Mouse (Mus musculus): ENCODE data around the gene Gucy2d. TPM values are rescaled to one million over a fixed set of nuclear protein-coding genes. Genes with fewer than 3 reads are reported as not detected.
A peak's percentile ranks its signal among the peaks of the same experiment; 100 is the strongest.

Gene Gucy2d
- polyA plus RNA-seq, 1 experiment from 2014 or later: not detected

GRCm38 (mm10) chr7:98418031-98418805 is 22.0 kb upstream of the Gucy2d start:
- no peak for ATAC-seq (ENCODE audit: low read depth)
- no peak overlapping the region for H3K27ac ChIP-seq
- H3K27me3 ChIP-seq: no peaks in the 10 kb centered on the region
- no peaks in the 10 kb centered on the region for H3K9me3 ChIP-seq (replicated peaks)
- H3K4me2 ChIP-seq: no peak overlapping the region
- H3K4me1 ChIP-seq (replicated peaks): peaks cover 8% of the 10 kb centered on the region
- WGBS (ENCODE audit: insufficient replicate concordance): 66% methylated on average over 17 of the region's 17 CpGs
- no peak overlapping the region for H3K9ac ChIP-seq
- H3K36me3 ChIP-seq: no peaks in the 10 kb centered on the region
- no peak overlapping the region for H3K4me3 ChIP-seq (replicated peaks)
- no peak for DNase-seq

GRCm38 (mm10) chr7:98419366-98419765 is 20.9 kb upstream of the Gucy2d start:
- Histone ChIP-seq H3K27me3 (no peaks in the 10 kb centered on the region), H3K36me3 (no peaks in the 10 kb centered on the region), H3K9me3 (replicated peaks) (no peaks in the 10 kb centered on the region), H3K4me2 (no peak overlapping the region), H3K27ac (no peak overlapping the region), H3K4me3 (replicated peaks) (no peak overlapping the region), H3K9ac (no peak overlapping the region), H3K4me1 (replicated peaks) (peaks cover 8% of the 10 kb centered on the region)
- ATAC-seq (ENCODE audit: low read depth) (no peak), DNase-seq (no peak)
- WGBS (ENCODE audit: insufficient replicate concordance): 67% methylated on average over 5 of the region's 5 CpGs

- H3K4me1 ChIP-seq (replicated peaks): no peaks in the 10 kb centered on the region
- H3K9me3 ChIP-seq (replicated peaks): no peaks in the 10 kb centered on the region
- 61% methylated on average over 11 of the region's 11 CpGs for WGBS (ENCODE audit: insufficient replicate concordance)
- DNase-seq (peak; percentile 13), ATAC-seq (ENCODE audit: low read depth) (no peak)
- no peak overlapping the region for H3K27ac ChIP-seq
- H3K4me2 ChIP-seq: no peak overlapping the region
- H3K4me3 ChIP-seq (replicated peaks): no peak overlapping the region
- no peaks in the 10 kb centered on the region for H3K27me3 ChIP-seq
- no peaks in the 10 kb centered on the region for H3K36me3 ChIP-seq
- no peak overlapping the region for H3K9ac ChIP-seq
Observed at GRCm38 (mm10) chr7:98423546-98423945, 16.7 kb upstream of the Gucy2d start.

DNA sequence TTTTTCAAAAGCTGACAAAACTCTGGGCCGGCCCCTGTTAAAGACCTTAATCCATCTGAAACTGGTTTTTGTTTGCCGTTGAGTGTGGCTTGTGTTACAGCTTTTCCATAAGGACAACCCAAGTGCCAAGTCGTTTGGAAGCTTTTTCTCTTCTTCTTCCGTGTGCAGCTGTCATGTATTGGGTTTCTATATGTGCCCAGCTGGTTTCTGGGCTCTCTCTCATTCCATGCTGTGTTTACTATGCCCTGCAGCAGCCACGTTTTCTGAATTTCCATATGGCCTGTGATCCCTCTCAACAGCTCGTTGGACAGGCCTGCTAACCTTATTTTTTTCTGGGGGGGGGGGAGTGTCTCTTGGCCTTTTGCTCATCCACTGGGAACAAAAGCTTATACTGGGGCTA is 15.8 kb upstream of the Gucy2d start:
- DNase-seq (no peak), ATAC-seq (ENCODE audit: low read depth) (no peak)
- no peaks in the 10 kb centered on the region for H3K36me3 ChIP-seq
- H3K9ac ChIP-seq: no peak overlapping the region
- H3K4me3 ChIP-seq (replicated peaks): no peak overlapping the region
- H3K4me2 ChIP-seq: no peak overlapping the region
- no peak overlapping the region for H3K27ac ChIP-seq
- no peaks in the 10 kb centered on the region for H3K4me1 ChIP-seq (replicated peaks)
- 64% methylated on average over 6 of the region's 6 CpGs for whole genome bisulfite sequencing (ENCODE audit: insufficient replicate concordance)
- H3K9me3 ChIP-seq (replicated peaks): no peaks in the 10 kb centered on the region
- no peaks in the 10 kb centered on the region for H3K27me3 ChIP-seq

- Histone ChIP-seq H3K36me3 (no peaks in the 10 kb centered on the region), H3K4me2 (no peak overlapping the region), H3K9ac (no peak overlapping the region), H3K27ac (no peak overlapping the region), H3K4me3 (replicated peaks) (no peak overlapping the region), H3K9me3 (replicated peaks) (no peaks in the 10 kb centered on the region), H3K27me3 (no peaks in the 10 kb centered on the region), H3K4me1 (replicated peaks) (no peaks in the 10 kb centered on the region)
- WGBS (ENCODE audit: insufficient replicate concordance): 77% methylated on average over 3 of the region's 3 CpGs
- ATAC-seq (ENCODE audit: low read depth) (no peak), DNase-seq (no peak)
Observed at GRCm38 (mm10) chr7:98425551-98425950, 14.7 kb upstream of the Gucy2d start.

GRCm38 (mm10) chr7:98426641-98427040 is 13.6 kb upstream of the Gucy2d start:
- Histone ChIP-seq H3K4me3 (replicated peaks) (no peak overlapping the region), H3K4me2 (no peak overlapping the region), H3K4me1 (replicated peaks) (no peaks in the 10 kb centered on the region), H3K27me3 (no peaks in the 10 kb centered on the region), H3K36me3 (no peaks in the 10 kb centered on the region), H3K27ac (no peak overlapping the region), H3K9me3 (replicated peaks) (no peaks in the 10 kb centered on the region), H3K9ac (no peak overlapping the region)
- WGBS (ENCODE audit: insufficient replicate concordance): 63% methylated on average over 5 of the region's 5 CpGs
- DNase-seq (no peak), ATAC-seq (ENCODE audit: low read depth) (no peak)

DNA sequence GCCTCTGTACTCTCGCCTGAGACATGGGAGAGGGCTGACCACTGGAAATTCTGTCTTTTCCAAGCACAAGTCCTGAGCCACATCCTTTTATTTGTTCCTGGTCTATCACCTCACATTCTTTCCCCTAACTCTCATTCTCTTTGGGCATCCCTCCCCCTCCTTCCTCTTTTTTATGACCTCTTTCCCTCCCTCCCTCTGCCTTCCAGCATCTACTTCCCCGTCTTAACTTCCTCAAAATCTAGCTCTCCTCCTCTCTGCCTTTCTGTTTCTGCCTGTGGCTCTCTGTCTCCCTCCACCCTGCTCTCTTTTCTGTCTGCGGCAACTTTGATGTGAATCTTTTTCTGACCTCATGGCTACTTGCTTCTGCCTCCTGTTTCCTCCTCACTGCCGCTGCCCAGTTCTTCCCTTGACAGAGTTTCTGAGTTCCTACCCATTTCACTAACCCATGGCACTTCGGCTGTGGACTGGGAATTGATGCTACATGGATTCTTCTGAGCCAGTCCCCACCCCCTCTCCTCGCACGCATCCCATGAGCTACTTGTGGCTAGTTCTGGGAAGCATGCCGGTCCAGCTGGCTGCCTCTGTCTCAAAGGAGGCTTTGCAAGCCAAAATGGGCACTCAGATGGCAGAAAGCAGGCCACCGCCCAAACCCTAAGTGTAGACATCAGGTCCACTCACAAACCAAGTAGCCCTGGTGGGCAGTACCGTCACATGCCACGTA is 12.9 kb upstream of the Gucy2d start:
- no peak for DNase-seq
- no peak for ATAC-seq (ENCODE audit: low read depth)

GRCm38 (mm10) chr7:98429579-98429978 is 10.6 kb upstream of the Gucy2d start:
- no peak for DNase-seq
- ATAC-seq (ENCODE audit: low read depth): no peak
- no peaks in the 10 kb centered on the region for H3K36me3 ChIP-seq
- H3K27me3 ChIP-seq: no peaks in the 10 kb centered on the region
- no peak overlapping the region for H3K4me3 ChIP-seq (replicated peaks)
- no peak overlapping the region for H3K9ac ChIP-seq
- H3K4me2 ChIP-seq: no peak overlapping the region
- 0 out of 2 replicates have a peak, but pooled peaks cover 3% of the 10 kb centered on the region for H3K4me1 ChIP-seq (replicated peaks)
- H3K9me3 ChIP-seq (replicated peaks): no peaks in the 10 kb centered on the region
- H3K27ac ChIP-seq: no peak overlapping the region
- WGBS (ENCODE audit: insufficient replicate concordance): 68% methylated on average over 3 of the region's 3 CpGs

More for the DNA sequence above, 12.9 kb upstream of the Gucy2d start:
- Histone ChIP-seq H3K27ac (no peak overlapping the region), H3K36me3 (no peaks in the 10 kb centered on the region), H3K4me3 (replicated peaks) (no peak overlapping the region), H3K9ac (no peak overlapping the region), H3K4me1 (replicated peaks) (no peaks in the 10 kb centered on the region), H3K4me2 (no peak overlapping the region), H3K27me3 (no peaks in the 10 kb centered on the region), H3K9me3 (replicated peaks) (no peaks in the 10 kb centered on the region)
- WGBS (ENCODE audit: insufficient replicate concordance): 37% methylated on average over 11 of the region's 11 CpGs

GRCm38 (mm10) chr7:98430785-98431184 is 9.4 kb upstream of the Gucy2d start:
- 44% methylated on average over 3 of the region's 3 CpGs for WGBS (ENCODE audit: insufficient replicate concordance)
- H3K4me1 ChIP-seq (replicated peaks): 0 out of 2 replicates have a peak, but pooled peaks cover 3% of the 10 kb centered on the region
- ATAC-seq (ENCODE audit: low read depth): no peak

GRCm38 (mm10) chr7:98437629-98438028 is 2.6 kb upstream of the Gucy2d start:
- ATAC-seq (ENCODE audit: low read depth) (no peak), DNase-seq (no peak)
- Histone ChIP-seq H3K9me3 (replicated peaks) (no peaks in the 10 kb centered on the region), H3K9ac (no peak overlapping the region), H3K4me1 (replicated peaks) (0 out of 2 replicates have a peak, but pooled peaks cover 3% of the 10 kb centered on the region), H3K36me3 (no peaks in the 10 kb centered on the region), H3K4me3 (replicated peaks) (no peak overlapping the region), H3K27ac (no peak overlapping the region), H3K27me3 (no peaks in the 10 kb centered on the region), H3K4me2 (no peak overlapping the region)
- WGBS (ENCODE audit: insufficient replicate concordance): 32% methylated on average over 9 of the region's 9 CpGs

More at GRCm38 (mm10) chr7:98430785-98431184, 9.4 kb upstream of the Gucy2d start:
- no peak overlapping the region for H3K27ac ChIP-seq
- no peak overlapping the region for H3K4me3 ChIP-seq (replicated peaks)
- DNase-seq: no peak
- H3K27me3 ChIP-seq: no peaks in the 10 kb centered on the region
- H3K36me3 ChIP-seq: no peaks in the 10 kb centered on the region
- H3K9me3 ChIP-seq (replicated peaks): no peaks in the 10 kb centered on the region
- no peak overlapping the region for H3K9ac ChIP-seq
- no peak overlapping the region for H3K4me2 ChIP-seq

- ATAC-seq (ENCODE audit: low read depth): no peak
- WGBS (ENCODE audit: insufficient replicate concordance): 54% methylated on average over 3 of the region's 3 CpGs
Observed at GRCm38 (mm10) chr7:98446873-98447272, 6.7 kb downstream of the Gucy2d start.

More at GRCm38 (mm10) chr7:98446873-98447272, 6.7 kb downstream of the Gucy2d start:
- Histone ChIP-seq H3K27ac (no peak overlapping the region), H3K4me3 (replicated peaks) (no peak overlapping the region), H3K36me3 (no peaks in the 10 kb centered on the region), H3K9ac (no peak overlapping the region), H3K4me1 (replicated peaks) (no peaks in the 10 kb centered on the region), H3K27me3 (no peaks in the 10 kb centered on the region), H3K9me3 (replicated peaks) (no peaks in the 10 kb centered on the region), H3K4me2 (no peak overlapping the region)
- DNase-seq: no peak
